Mouse (Mus musculus): Measurements from ENCODE around the gene Srsf4. TPM values are rescaled to one million over a fixed set of nuclear protein-coding genes. Genes with fewer than 3 reads are reported as not detected.

The Srsf4 gene
- total and polyA plus RNA-seq, 3 experiments = 14.5 to 105 (median 47.2) TPM

DNA sequence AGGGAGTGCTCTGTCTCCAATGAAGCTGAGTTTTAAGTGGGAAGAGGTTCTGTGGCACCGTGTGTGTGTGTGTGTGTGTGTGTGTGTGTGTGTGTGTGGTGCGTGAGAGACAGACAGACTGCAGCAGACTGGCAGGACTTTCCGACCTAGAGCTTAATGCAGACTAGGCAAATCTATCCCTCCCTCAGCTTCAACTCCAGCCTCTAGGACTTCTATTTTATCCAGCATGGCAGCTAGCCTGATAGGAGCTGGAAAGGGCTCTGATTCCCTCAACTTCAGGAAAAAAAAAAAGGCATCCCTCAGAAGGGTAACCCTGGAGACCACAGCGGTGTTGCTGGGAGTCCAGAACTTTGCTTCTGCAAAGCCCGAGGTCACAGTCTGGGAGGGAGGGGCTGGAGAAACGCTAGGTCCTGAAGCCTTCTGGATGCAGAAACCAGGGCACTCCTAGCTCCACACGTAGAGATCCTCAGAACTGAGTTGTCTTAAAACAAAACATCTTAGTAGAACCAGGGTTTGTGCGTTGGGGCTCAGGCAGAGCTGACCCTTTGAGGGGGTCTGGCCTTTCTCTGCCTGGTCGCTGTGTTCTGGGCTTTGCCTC, 40.7 kb downstream of the Srsf4 start:
- H3K9ac ChIP-seq (ENCODE audit: insufficient read depth, low read depth) = no peak overlapping the region
- H3K79me2 ChIP-seq (replicated peaks; ENCODE audit: control insufficient read depth, extremely low read depth, insufficient read depth, poor library complexity, severe bottlenecking) = no peaks in the 10 kb centered on the region
- no peak overlapping the region for H3K4me2 ChIP-seq (ENCODE audit: insufficient read depth, low read depth, poor library complexity, severe bottlenecking)
- no peaks in the 10 kb centered on the region for H3K36me3 ChIP-seq (replicated peaks in 1 of 2; ENCODE audit: control insufficient read depth in 1 of 2, insufficient read depth in 1 of 2, low read length in 1 of 2)
- dilution Hi-C loops (cut with MboI; ENCODE audit: extremely low pct_ligation_motif_present, extremely low pct_unique_long_range_greater_than_20kb, low sequenced_read_pairs) (no loop called here), in situ Hi-C loops (cut with MboI; ENCODE audit: low pct_ligation_motif_present, low pct_unique_long_range_greater_than_20kb, low sequenced_read_pairs) (no loop called here)
- TF ChIP-seq NELFE (IDR thresholded peaks at IDR 0.05; ENCODE audit: low read depth, low read length) = no peak
- no peaks in the 10 kb centered on the region for H3K9me3 ChIP-seq (replicated peaks; ENCODE audit: low read length)
- no peak for DNase-seq (ENCODE audit: extremely low read depth)
- no peak overlapping the region for H3K27ac ChIP-seq (ENCODE audit: insufficient read depth, low read depth)
- peaks cover 4 to 28% of the 10 kb centered on the region in 2 experiments; a peak in 3 of 4 replicates for H3K4me1 ChIP-seq (ENCODE audit: control insufficient read depth in 1 of 2, insufficient read depth in 2 of 2)
- H3K27me3 ChIP-seq (replicated peaks) = no peaks in the 10 kb centered on the region
- H3K4me3 ChIP-seq (replicated peaks in 1 of 3; ENCODE audit: low read depth in 2 of 3, low read length in 2 of 3, poor library complexity in 1 of 3) = no peak overlapping the region

DNA sequence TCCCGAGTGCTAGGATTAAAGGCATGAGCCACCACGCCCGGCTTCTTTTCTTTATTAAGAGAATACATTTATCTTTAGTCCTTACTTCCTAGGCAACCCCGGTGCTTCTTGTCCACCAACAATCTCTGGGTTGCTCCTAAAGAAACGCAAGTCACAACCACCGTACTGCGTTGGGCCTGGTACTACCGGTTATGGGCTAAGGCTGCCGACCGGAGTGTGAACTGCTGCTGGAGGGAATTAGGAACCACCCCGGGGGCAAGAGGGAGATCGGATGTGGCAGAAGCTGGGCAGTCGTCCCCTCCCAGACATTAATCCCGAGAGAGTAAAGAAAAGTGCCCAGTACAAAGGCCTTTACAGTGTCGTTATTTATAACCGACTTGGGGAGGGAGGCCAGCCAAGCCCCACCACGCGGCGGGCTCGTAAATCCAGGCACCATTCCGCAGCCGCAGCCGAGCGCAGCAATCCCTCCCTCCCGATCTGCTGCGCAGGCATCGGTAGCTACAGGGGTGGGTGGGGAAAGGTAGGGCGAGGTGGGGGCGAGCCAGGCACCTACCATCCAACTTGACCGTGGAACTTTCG, 41.6 kb downstream of the Srsf4 start:
- dilution Hi-C loops (cut with MboI; ENCODE audit: extremely low pct_ligation_motif_present, extremely low pct_unique_long_range_greater_than_20kb, low sequenced_read_pairs) = no loop called here
- TF ChIP-seq TCF12 (IDR thresholded peaks at IDR 0.05; ENCODE audit: low read depth, low read length) (no peak), ZC3H11A (IDR thresholded peaks at IDR 0.05; ENCODE audit: low read depth, low read length) (no peak), ZMIZ1 (IDR thresholded peaks at IDR 0.05; ENCODE audit: low read depth, low read length) (no peak), SMC3 (IDR thresholded peaks at IDR 0.05; ENCODE audit: low read depth, low read length) (no peak), USF1 (IDR thresholded peaks at IDR 0.05; ENCODE audit: low read depth, low read length) (no peak), HCFC1 (IDR thresholded peaks at IDR 0.05; ENCODE audit: low read depth, low read length) (no peak)
- in situ Hi-C loops (cut with MboI; ENCODE audit: low pct_ligation_motif_present, low pct_unique_long_range_greater_than_20kb, low sequenced_read_pairs) = no loop called here
- H3K36me3 ChIP-seq (replicated peaks in 1 of 2; ENCODE audit: control insufficient read depth in 1 of 2, insufficient read depth in 1 of 2, low read length in 1 of 2) = no peaks in the 10 kb centered on the region
- H3K27me3 ChIP-seq (replicated peaks) = no peaks in the 10 kb centered on the region
- peaks cover 4% of the 10 kb centered on the region for H3K9me3 ChIP-seq (replicated peaks; ENCODE audit: low read length)
- no peak overlapping the region for H3K4me3 ChIP-seq (replicated peaks in 1 of 3; ENCODE audit: low read depth in 2 of 3, low read length in 2 of 3, poor library complexity in 1 of 3)
- DNase-seq (ENCODE audit: extremely low read depth) = no peak
- H3K4me1 ChIP-seq (ENCODE audit: control insufficient read depth in 1 of 2, insufficient read depth in 2 of 2) = peaks cover 4 to 28% of the 10 kb centered on the region in 2 experiments; a peak in 3 of 4 replicates
- no peak overlapping the region for H3K4me2 ChIP-seq (ENCODE audit: insufficient read depth, low read depth, poor library complexity, severe bottlenecking)
- no peaks in the 10 kb centered on the region for H3K79me2 ChIP-seq (replicated peaks; ENCODE audit: control insufficient read depth, extremely low read depth, insufficient read depth, poor library complexity, severe bottlenecking)
- H3K27ac ChIP-seq (ENCODE audit: insufficient read depth, low read depth) = no peak overlapping the region
- no peak overlapping the region for H3K9ac ChIP-seq (ENCODE audit: insufficient read depth, low read depth)

DNA sequence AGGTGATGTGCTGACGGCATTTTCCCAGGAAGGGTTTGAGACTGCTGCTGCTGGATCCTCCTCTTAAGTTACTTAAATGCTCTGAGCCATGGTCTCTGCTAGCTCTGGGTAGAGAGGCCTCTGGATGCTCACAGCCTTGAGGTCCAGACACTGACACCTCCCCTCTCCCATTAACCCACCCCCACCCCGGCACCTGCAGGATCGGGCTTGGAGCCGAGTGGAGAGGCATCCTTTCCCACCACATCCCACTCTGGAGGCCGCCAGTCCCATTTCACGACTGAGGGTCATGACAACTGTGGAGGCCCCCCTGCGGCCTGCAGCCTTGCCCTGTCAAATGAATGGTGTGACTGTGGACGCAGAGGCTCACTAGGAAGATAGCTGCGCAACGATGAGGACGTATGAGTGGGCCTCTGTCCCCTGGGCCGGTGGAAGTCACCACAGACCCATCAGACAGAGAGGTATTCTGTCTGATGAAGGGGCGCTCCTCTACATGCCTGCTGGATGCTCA, 42.5 kb downstream of the Srsf4 start:
- no peaks in the 10 kb centered on the region for H3K27me3 ChIP-seq (replicated peaks)
- in situ Hi-C loops (cut with MboI; ENCODE audit: low pct_ligation_motif_present, low pct_unique_long_range_greater_than_20kb, low sequenced_read_pairs) (no loop called here), dilution Hi-C loops (cut with MboI; ENCODE audit: extremely low pct_ligation_motif_present, extremely low pct_unique_long_range_greater_than_20kb, low sequenced_read_pairs) (no loop called here)
- no peak overlapping the region for H3K4me3 ChIP-seq (replicated peaks in 1 of 3; ENCODE audit: low read depth in 2 of 3, low read length in 2 of 3, poor library complexity in 1 of 3)
- no peak for TF ChIP-seq E2F4 (IDR thresholded peaks at IDR 0.05; ENCODE audit: insufficient replicate concordance, low read depth, low read length)
- TF ChIP-seq MYC (IDR thresholded peaks at IDR 0.05; ENCODE audit: low read depth, low read length) = no peak
- no peak for TF ChIP-seq ZC3H11A (IDR thresholded peaks at IDR 0.05; ENCODE audit: low read depth, low read length)
- no peak for TF ChIP-seq USF2 (conservative IDR thresholded peaks at IDR 0.05; ENCODE audit: low read depth, low read length)
- no peak for TF ChIP-seq BHLHE40 (IDR thresholded peaks at IDR 0.05; ENCODE audit: low read depth, low read length)
- no peak for TF ChIP-seq ETS1 (conservative IDR thresholded peaks at IDR 0.05; ENCODE audit: low read depth, low read length)
- no peak for TF ChIP-seq ELF1 (IDR thresholded peaks at IDR 0.05; ENCODE audit: low read depth, low read length)
- H3K4me2 ChIP-seq (ENCODE audit: insufficient read depth, low read depth, poor library complexity, severe bottlenecking) = no peak overlapping the region
- peaks cover 0 to 4% of the 10 kb centered on the region in 2 experiments for H3K36me3 ChIP-seq (replicated peaks in 1 of 2; ENCODE audit: control insufficient read depth in 1 of 2, insufficient read depth in 1 of 2, low read length in 1 of 2)
- H3K9ac ChIP-seq (ENCODE audit: insufficient read depth, low read depth) = no peak overlapping the region
- peaks cover 11% of the 10 kb centered on the region for H3K9me3 ChIP-seq (replicated peaks; ENCODE audit: low read length)
- H3K4me1 ChIP-seq (ENCODE audit: control insufficient read depth in 1 of 2, insufficient read depth in 2 of 2) = peaks cover 4 to 22% of the 10 kb centered on the region in 2 experiments; a peak in 3 of 4 replicates
- no peaks in the 10 kb centered on the region for H3K79me2 ChIP-seq (replicated peaks; ENCODE audit: control insufficient read depth, extremely low read depth, insufficient read depth, poor library complexity, severe bottlenecking)
- no peak for DNase-seq (ENCODE audit: extremely low read depth)
- H3K27ac ChIP-seq (ENCODE audit: insufficient read depth, low read depth) = no peak overlapping the region
